Mouse (Mus musculus) fibroblast of lung, adult 2 months (primary cell): ENCODE results near the gene Bptf.
"Not testable (repeated sequence)": the region's sequence is repeated elsewhere in the genome, so short reads cannot be mapped to it uniquely, and the experiment has no call there.

Experiments used
- DNase-seq: peaks from one replicate; pipeline ENCODE4 v3.0.0-alpha.2; 2011; ENCODE audit warnings: low read depth

Gene Bptf

DNA sequence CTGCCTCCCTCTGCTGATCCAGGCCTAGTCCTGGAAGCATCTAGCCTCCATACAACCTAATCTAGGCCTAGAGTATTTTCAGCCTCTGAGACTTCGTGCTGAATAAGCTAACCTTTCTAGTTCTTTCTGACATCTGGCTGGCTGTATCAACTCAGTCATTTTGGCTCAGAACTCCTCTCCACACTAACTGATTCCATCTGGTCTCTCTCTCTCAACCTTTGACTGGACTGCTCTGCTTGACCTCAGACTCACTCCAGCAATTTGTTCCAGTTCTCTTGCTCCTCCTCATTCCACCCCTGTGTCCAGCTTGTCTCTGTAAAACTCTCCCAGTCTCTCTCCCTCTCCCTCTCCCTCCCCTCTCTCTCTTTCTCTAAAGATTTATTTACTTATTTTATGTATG lies 115.0 kb downstream of the Bptf start:
- DNase-seq, result peak; percentile 49

DNA sequence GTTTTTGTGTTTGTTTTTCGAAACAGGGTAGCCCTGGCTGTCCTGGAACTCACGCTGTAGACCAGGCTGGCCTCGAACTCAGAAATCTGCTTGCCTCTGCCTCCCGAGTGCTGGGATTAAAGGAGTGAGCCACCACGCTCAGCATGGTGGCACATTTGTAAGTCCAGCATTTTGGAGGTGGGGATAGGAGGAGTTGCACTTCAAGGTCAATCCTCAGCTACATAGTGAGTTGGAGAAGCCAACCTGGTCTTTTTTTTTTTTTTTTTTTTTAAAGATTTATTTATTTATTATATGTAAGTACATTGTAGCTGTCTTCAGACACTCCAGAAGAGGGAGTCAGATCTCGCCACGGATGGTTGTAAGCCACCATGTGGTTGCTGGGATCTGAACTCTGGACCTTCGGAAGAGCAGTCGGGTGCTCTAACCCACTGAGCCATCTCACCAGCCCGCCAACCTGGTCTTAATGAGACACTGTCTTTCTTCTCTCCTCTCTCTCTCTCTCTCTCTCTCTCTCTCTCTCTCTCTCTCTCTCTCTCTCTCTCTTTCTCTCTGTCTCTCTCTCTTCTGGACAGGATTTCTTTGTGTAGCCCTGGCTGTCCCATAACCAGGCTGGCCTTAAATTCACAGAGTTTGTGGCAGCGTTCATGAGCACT lies 116.3 kb downstream of the Bptf start:
- DNase-seq, result not testable (repeated sequence)

DNA sequence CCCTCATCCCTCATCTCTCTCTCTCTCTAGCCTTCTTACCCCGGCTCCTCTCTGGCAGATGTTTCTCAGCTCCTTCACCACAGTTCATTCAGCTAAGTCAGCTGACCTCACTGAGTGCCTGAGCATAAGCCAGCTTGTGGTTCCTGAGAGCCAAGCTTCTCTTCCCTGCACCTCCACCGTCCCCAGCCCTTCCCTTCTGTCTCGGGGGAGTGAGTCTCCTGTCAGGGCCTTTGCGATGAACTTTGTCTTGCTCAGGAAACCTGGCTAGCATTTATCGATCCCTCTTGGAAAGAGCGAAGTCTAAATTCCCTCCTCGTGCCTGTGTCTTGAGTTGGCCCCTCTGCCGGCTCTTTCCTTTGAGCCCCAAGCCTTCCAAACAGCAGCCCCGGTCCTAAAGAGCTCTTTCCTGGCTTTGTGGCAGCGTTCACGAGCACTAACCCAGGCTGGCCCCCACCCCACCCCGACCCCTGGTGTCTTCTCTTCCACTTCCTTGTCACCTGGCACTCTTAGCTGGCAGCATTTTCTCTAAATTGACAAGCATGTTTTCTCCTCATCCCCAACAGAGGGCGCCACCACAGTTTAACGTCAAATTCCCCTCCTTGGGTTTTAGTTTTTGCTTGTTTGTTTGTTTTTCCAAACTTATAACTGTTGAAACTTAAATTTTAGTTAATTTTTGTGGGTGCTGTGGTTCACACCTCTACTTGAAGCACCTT lies 117.2 kb downstream of the Bptf start:
- DNase-seq, result no peak

DNA sequence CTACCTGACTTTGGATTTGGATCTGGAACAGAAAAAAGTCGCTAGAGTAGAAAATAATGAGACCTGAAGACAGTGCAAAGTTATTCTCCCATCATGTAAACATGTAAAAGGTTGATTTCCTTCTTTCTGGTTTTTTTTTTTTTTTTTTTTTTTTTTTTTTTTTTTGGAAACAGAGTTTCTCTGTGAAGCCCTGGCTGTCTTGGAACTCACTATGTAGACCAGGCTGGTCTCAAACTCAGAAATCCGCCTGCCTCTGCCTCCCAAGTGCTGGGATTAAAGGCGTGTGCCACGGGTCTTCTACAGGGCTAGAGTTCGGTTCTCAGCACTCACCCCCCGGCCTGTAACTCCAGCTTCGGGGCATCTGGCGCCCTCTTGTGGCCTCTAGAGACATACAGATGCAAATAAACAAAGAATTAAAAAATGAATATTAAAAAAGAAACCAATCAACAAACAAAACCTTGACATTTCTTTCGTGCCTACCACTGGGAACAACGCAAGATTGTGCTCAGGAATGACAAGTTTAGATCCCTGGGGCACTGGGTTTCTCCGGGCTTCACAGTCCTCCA lies 117.8 kb downstream of the Bptf start:
- no peak for DNase-seq

DNA sequence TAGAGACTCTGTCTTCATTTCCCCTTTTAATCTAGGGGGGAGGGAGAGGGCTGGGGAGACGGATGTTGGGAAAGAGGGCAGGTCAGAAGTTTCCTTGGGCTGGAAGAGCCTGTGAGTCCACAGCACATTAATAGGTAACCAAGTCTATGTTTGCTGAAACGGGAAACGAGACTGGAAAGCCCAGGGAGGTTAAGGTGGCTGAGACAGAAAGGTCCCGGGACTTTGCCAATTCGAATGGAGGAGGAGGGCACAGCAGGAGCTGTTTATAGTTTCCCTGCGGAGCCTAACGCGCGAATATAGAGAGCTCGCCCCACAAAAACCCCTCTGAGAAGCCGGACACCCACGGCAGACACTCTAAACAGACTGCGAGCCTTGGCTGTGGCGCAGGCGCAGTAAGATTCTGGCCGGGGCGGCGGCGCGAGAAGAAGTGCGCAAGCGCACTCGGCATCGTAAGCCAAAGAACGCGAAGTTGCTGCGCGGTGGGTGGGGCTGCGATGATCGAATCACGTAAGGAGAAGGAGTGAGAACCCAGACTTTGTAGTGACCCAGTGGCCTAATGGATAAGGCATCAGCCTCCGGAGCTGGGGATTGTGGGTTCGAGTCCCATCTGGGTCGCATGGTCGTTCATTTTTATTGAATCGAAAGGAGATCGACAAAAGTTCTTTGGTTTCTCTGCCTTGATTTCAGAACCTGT lies 119.5 kb downstream of the Bptf start:
- DNase-seq, result peak; percentile 97

DNA sequence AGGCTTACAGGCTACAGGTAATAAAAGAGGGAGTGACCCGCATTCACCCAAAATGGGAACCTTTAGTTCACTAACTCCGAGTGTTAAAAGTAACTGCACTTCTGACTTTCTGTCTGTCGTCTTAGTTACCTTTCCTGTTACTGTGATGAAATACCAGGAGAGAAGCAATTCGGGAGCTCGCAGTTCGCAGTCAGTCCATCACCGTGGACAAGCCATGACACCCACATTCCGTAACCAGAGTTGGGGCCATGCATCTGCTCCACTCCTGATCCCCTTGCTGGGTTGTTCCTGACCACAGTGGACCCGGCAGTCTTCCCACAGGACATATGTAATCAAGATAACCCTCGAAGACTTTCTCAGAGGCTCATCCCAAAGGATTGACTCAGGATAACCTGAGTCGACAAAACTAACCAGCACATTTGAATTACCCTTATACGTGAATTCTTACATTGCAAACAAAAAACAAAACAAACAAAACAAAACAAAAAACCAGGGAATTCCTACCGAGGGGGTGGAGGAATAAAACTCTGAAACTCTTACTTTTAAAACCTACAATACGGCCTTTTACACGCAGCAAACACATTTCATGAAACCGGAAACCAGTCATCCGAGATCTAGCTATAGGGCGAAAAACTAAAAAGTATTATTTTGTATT lies 120.1 kb downstream of the Bptf start:
- DNase-seq, result no peak

DNA sequence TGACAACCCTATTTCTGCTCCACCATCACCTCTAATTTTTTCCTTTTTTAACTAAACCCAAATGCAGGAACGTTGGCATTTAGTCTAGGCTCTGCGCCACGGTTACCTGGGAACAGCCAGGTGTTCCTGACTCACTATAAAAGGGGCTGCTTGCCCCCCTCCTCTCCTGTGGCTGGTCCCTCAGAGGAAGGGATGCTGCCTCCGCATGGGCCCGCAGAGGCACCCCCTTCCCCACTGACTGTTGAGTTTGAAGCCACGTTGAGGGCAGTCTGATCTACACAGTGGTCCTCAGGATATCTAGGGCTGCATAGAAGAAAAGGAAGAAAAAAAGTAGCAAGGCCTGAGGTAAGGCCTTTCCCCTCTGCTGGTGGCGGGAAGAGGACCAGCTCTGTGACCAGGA lies 120.8 kb downstream of the Bptf start:
- DNase-seq, result no peak

DNA sequence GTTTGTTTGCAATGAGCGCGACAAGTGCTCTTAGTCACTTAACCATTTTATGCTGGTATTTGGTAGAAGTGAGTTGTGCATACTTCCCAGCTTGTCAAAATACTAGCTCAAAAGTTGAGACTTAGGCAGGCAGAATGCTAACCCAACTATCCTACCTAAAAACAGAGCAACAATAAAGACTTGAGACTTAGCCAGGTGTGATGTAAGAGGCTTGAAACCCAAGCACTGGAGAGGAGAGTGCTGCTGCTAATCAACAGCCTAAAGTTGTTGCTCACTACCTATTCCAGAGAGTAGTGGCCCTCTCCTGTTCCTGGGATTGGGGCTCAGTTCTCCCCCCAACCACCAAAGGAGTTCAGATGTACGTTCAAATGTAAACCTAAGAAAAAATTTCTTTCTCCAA lies 121.5 kb downstream of the Bptf start:
- no peak for DNase-seq

DNA sequence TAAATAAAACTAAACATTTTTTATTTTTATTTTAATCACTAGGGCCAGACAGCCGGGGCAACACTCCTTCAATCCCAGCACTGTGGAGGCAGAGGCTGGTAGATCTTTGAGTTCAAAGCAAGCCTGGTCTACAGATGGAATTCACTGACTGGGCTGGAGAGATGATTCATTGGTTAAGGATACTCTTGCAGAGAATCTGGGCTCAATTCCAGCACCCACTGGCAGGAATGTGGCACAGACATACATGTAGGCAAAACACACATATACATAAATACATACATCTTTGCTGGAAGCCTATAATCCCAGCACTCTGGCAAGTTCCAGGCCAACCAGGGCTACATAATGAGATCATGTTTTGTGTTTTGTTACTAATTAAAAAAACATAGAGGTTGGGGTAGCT lies 126.4 kb downstream of the Bptf start:
- no peak for DNase-seq

DNA sequence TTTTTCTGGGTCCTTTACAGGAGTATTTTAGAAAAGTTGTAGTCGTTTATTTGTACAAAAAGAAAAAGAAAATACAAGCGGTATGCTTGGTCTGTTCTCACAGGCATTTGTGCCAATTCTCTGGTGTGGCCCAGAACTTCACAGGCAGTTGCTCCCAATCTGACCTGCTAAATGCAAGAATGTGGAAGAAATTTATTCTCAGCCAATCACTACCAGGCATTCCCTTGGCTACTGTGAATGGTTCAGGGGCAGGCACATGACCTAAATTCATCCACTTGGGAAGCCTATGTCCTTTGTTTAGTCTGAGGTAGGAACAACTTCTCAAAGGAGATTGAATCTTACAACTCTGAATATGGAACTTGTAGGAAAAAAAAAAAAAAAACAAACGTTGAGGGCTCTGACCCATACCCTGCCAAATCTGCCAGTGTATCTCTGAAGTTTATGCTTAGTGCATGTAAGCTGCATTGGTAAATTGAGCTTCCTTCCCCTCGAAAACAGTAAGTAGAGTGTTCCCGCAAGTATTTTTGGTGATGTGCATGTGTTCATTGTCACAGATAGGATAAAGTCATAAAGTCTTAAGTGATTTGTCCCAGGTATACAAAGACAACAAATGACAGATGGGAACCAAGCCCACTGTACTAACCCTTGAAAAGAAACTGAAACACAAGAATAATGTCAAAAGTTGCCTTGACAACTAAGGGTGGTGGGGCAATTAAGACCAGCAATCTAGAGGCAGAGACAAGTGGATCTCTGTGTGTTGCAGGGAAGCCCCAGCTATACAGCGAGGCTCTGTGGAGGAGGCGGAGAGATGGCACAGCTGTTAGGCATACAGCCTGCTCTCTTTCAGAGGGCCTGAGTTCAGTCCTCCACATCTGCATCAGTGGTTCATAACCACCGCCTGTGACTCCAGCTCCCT lies 129.9 kb downstream of the Bptf start:
- peak; percentile 77 for DNase-seq

DNA sequence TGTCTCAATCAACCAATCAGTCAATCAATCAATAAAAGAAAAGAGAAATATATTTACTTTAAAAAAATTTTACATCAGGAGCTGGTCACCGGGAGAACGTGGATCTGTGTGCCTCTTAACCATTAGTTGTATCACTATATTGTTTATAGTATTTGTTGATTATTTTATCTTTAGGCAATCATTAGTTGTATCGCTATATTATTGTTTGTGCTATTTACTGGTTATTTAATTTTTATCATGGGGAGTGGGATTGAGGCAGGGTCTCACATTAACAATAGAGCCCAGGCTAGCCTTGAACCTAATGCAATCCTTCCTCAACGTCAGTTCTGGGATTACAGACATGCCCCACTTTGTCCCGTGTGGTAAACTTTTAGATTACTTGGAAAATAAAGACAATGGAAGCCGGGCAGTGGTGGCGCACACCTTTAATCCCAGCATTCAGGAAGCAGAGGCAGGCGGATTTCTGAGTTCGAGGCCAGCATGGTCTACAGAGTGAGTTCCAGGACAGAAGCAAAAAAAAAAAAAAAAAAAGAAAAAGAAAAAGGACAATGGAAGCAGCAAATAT lies 131.9 kb downstream of the Bptf start:
- no peak for DNase-seq

DNA sequence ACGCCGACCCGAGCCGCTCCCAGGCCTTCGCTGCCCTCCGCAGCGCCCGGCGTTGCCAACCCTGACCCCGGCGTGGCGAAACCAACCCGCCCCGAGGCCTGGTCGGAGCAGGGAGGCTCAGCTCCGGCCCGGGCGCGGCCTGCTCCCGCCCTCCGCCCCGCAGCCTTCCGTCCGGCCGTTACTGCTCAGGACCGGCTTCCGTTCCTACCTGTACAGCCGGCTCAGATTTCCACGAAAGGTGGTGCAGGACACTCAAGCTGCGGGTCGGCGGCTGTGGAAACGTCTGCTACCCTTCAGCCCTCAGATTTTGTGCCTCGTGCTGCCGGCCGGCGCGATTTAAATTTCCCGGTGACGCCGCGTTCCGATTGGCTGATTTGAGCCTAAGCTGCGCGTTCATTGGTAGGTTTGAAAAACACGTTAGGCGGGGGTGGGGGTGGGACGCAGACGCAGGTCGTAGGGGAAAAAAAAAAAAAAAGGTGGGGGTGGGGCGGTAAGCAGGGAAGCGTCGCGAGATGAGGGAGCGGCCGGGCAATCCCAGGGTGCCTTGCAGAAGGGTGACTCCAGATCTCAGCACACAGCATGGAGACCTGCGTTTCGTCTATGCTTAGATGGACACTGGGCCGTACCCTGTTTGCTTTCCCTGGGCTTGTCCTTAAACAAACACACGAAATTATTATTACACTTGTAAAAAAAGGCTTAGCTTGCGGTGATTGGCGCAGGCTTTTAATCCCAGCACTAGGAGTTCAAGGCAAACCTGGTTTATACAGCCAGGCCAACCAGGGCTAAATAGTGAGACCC lies 132.6 kb downstream of the Bptf start, which contains the start of gene Kpna2:
Gene Kpna2, minus strand, starts transcription at position 391 of the 798 bp plus-strand sequence.
- DNase-seq, result peak; percentile 87

DNA sequence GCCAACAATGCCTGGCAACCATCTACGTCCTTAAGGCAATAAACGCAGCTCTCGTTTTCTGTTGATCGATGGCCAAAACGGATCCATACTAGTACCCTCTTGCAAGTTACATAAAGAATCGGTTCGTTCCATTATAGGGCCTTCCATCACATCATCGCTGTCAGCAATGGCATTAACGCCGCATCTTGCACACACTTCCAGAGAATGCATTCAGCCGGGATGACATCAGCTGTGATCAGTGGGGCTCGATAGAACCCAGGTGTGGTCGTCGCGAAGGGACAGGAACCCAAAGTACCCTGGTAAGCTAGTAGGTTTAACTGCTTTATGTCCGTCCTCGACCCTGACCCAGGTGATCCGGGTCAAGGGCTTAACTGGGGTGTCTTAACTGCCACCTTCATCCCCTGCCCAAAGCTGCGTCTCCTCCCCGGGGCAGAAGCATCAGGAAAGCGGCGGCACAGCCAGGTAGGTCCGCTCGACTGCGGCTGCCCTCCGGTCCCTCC lies 133.2 kb downstream of the Bptf start:
- DNase-seq, result no peak

DNA sequence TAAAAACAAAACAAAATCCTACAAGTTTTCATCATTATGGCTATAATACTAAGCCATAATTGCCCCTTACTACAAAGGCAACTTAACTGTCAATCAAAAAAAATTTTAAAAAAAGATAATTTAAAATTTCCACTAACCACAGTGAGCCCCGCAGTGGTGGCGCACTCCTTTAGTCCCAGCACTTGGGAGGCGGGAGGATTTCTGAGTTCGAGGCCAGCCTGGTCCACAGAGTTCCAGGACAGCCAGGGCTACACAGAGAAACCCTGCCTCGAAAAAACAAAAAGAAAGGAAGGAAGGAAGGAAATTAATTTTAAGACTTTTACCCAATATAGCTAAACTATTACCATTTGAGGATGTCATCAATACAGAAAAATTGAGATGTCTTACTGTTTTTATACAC lies 134.0 kb downstream of the Bptf start:
- DNase-seq, result no peak

DNA sequence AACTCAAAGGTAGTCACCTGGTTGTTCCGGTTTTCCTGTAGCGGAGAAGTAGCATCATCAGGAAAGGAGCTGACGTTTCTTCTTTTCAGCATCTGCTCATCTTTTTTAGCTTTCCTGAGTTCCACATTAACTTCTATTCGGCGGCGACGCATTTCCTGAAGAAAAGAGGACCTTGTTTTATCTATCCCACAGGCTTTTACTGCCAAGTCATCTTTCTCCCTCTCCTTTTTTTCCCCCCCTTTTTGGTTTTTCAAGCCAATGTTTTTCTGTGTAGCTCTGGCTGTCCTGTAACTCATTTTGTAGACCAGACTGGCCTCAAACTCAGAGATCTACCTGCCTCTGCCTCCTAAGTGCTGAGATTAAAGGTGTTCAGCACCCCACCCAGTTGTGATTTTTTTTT lies 135.4 kb downstream of the Bptf start:
- not testable (repeated sequence) for DNase-seq

DNA sequence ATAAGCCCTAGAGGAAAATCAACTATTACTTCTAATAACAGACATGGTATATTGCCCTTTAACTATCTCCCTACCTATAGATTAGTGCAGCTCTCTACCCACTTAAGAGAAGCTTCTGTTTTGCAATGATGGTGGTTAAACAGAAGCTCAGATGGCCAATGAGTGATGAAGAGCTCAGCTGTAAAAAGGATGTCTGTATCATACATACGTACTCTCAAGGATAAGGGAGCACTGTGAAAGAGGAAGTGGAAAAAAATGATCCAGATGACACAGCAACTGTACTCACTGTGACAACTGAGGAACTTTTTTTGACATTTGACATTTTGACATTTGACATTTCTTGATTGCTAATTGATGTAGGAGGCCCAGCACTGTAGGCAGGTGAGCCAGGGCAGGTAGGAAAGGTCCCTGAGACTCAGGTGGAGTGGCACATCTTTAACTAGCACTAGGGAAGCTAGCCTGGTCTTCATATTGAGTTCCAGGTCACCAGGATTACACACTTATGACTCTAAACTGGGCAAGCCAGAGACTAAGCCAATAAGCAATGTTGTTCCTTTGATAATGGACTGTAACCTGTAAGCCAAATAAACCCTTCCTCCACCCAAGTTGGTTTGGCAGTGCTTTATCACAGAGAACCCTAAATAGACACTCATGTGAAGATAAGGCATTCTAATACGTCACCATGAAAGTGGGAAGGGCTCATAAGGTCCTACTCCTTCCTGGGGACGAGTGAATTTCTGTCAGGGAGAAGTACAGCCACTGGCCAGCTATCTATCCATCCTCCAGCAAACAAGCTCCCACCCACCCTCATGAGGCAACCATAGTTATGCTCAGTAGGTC lies 137.5 kb downstream of the Bptf start:
- DNase-seq, result no peak

DNA sequence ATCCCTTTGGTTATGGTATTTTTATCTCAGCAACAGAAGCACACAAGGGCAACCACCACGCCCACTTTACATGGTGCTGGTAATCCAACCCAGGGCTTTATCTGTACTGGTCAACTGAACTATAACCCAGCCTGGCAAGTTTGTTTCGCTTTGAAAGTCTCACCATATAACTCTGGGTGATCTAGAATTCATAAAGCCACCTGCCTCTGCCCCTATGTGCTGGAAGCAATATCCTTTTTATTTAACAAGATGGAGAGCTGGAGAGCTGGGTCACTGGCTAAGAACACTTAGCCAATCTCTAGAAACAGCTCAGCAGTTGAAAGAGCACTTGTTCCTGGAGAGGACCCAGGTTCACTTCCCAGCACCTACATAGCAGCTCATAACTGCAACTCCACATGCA lies 144.5 kb downstream of the Bptf start:
- DNase-seq, result no peak

DNA sequence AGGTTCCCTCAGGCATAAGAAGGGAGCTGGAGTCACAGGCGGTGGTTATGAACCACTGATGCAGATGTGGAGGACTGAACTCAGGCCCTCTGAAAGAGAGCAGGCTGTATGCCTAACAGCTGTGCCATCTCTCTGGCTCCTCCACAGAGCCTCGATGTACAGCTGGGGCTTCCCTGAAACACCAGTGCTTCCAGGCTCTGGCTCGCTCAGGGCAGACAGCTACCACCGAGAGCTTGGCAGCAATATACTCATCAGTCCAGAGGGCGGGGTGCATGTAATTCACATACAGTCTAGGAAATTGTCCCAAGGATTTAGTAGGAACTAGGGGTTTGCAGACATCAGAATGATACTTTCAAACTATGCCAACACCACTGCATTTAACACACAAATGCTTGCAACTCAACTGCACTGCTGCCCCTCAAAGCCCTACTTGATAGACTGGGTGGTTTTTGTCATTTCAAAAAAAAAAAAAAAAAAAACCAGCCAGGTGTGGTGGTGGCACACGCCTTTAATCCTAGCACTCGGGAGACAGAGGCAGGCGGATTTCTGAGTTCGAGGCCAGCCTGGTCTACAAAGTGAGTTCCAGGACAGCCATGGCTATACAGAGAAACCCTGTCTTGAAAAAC lies 145.8 kb downstream of the Bptf start:
- not testable (repeated sequence) for DNase-seq
